Mouse (Mus musculus) testis, adult 2 months (tissue): ENCODE measurements around the gene Olfr1394. TPM values are rescaled to one million over a fixed set of nuclear protein-coding genes. Genes with fewer than 3 reads are reported as not detected.
"Not testable (repeated sequence)": the region's sequence is repeated elsewhere in the genome, so short reads cannot be mapped to it uniquely, and the experiment has no call there.

Source experiments
- H3K27ac ChIP-seq: fragments of 200-500 bp; 2 replicates; pipeline ENCODE4 v1.5.1; 2012; ENCODE audit warnings: low read depth, low read length; ENCODE audit not compliant: control insufficient read depth, insufficient read depth
- H3K27me3 ChIP-seq: fragments of 200-500 bp; 2 replicates; pipeline ENCODE4 v1.6.1; 2012; ENCODE audit warnings: mild to moderate bottlenecking, low read length, moderate library complexity; ENCODE audit not compliant: control insufficient read depth, insufficient read depth
- H3K36me3 ChIP-seq: fragments of 200-500 bp; 2 replicates; pipeline ENCODE4 v1.6.1; 2012; ENCODE audit warnings: mild to moderate bottlenecking, low read length; ENCODE audit not compliant: control insufficient read depth, insufficient read depth
- H3K4me1 ChIP-seq: fragments of 200-500 bp; 2 replicates; pipeline ENCODE4 v1.6.1; 2012; ENCODE audit warnings: low read length; ENCODE audit not compliant: control insufficient read depth, insufficient read depth
- H3K4me3 ChIP-seq: fragments of 200-500 bp; 2 replicates; pipeline ENCODE4 v1.5.1; 2012; ENCODE audit warnings: low read depth, mild to moderate bottlenecking, low read length, moderate library complexity, mixed read lengths; ENCODE audit not compliant: control insufficient read depth
- CTCF ChIP-seq: fragments of 200-500 bp; IDR thresholded peaks from 2 replicates; pipeline ENCODE4 v1.5.1; 2012; ENCODE audit warnings: low read depth, mild to moderate bottlenecking, inconsistent platforms, low read length, moderate library complexity; ENCODE audit not compliant: control insufficient read depth, insufficient read depth, insufficient replicate concordance
- POLR2A ChIP-seq: fragments of 200-500 bp; IDR thresholded peaks from 2 replicates; pipeline ENCODE4 v1.6.1; 2012; ENCODE audit warnings: low read depth, mild to moderate bottlenecking, inconsistent platforms, low read length, moderate library complexity; ENCODE audit not compliant: control insufficient read depth
- polyA plus RNA-seq: library from polyadenylated mRNA; depleted of rRNA; stranded (reverse); fragments of >200 nt; gene quantifications from 2 replicates; pipeline ENCODE4 v1.2.3, GENCODE M21; 2012

The Olfr1394 gene
- polyA plus RNA-seq, 1 experiment = not detected

GRCm38 (mm10) chr11:49175345-49175744 lies 21.2 kb downstream of the Olfr1394 start:
- Histone ChIP-seq H3K4me3 (no peak overlapping the region), H3K36me3 (no peaks in the 10 kb centered on the region), H3K4me1 (peaks cover 1% of the 10 kb centered on the region; the same call in 1 of the 2 replicates), H3K27ac (no peak overlapping the region), H3K27me3 (no peaks in the 10 kb centered on the region; the same call in 1 of the 2 replicates)
- no peak for TF ChIP-seq CTCF
- no peak for TF ChIP-seq POLR2A

GRCm38 (mm10) chr11:49176047-49176779 lies 22.0 kb downstream of the Olfr1394 start:
- H3K27ac ChIP-seq, H3K4me1 ChIP-seq, H3K4me3 ChIP-seq, H3K36me3 ChIP-seq, H3K27me3 ChIP-seq: not testable (repeated sequence)

- Histone ChIP-seq H3K27me3 (no peaks in the 10 kb centered on the region; the same call in 1 of the 2 replicates), H3K4me1 (peaks cover 3% of the 10 kb centered on the region; the same call in 1 of the 2 replicates), H3K4me3 (no peak overlapping the region), H3K36me3 (no peaks in the 10 kb centered on the region), H3K27ac (no peak overlapping the region)
- TF ChIP-seq CTCF (no peak), POLR2A (no peak)
Observed at GRCm38 (mm10) chr11:49183172-49183571, 29.0 kb downstream of the Olfr1394 start.

- H3K27ac ChIP-seq = no peak overlapping the region
Observed at GRCm38 (mm10) chr11:49186452-49186851, 32.3 kb downstream of the Olfr1394 start.

GRCm38 (mm10) chr11:49186955-49187488 lies 32.8 kb downstream of the Olfr1394 start, which contains the start of gene Btnl9:
Btnl9 (minus strand) TSS chr11:49187159.
- Histone ChIP-seq H3K36me3 (no peaks in the 10 kb centered on the region), H3K4me1 (no peaks in the 10 kb centered on the region; the same call in 1 of the 2 replicates), H3K4me3 (peak within 1 kb of the TSS; percentile 13), H3K27ac (no peak within 1 kb of the TSS), H3K27me3 (no peaks in the 10 kb centered on the region)
- TF ChIP-seq POLR2A (no peak), CTCF (no peak)

More at GRCm38 (mm10) chr11:49186452-49186851, 32.3 kb downstream of the Olfr1394 start:
- Histone ChIP-seq H3K4me3 (no peak overlapping the region), H3K4me1 (no peaks in the 10 kb centered on the region; the same call in 1 of the 2 replicates), H3K27me3 (no peaks in the 10 kb centered on the region), H3K36me3 (no peaks in the 10 kb centered on the region)
- TF ChIP-seq CTCF (no peak), POLR2A (no peak)

- Histone ChIP-seq H3K4me3 (peak overlapping the region; percentile 13), H3K4me1 (no peaks in the 10 kb centered on the region; the same call in 1 of the 2 replicates), H3K27me3 (no peaks in the 10 kb centered on the region), H3K36me3 (no peaks in the 10 kb centered on the region), H3K27ac (no peak overlapping the region)
- no peak for TF ChIP-seq POLR2A
- TF ChIP-seq CTCF = no peak
Observed at GRCm38 (mm10) chr11:49187701-49188100, 33.5 kb downstream of the Olfr1394 start.

GRCm38 (mm10) chr11:49189737-49190136 lies 35.6 kb downstream of the Olfr1394 start:
- H3K27ac ChIP-seq = no peak overlapping the region
- no peaks in the 10 kb centered on the region for H3K36me3 ChIP-seq
- H3K4me3 ChIP-seq = no peak overlapping the region
- no peaks in the 10 kb centered on the region; the same call in 1 of the 2 replicates for H3K4me1 ChIP-seq
- no peaks in the 10 kb centered on the region for H3K27me3 ChIP-seq
- TF ChIP-seq POLR2A = no peak
- no peak for TF ChIP-seq CTCF
